Mouse (Mus musculus) cortical plate, adult 2 months (tissue): ENCODE measurements at regions not wholly inside any gene's neighbourhood (a gene's known extent, or its start where the extent isn't known, plus 50 kb on each side); places are given as distances from the start of the nearest gene placed in this dataset.

Experiments used
- CTCF ChIP-seq: fragments of 200-500 bp; IDR thresholded peaks from 2 replicates; pipeline ENCODE4 v1.5.1; 2011; ENCODE audit warnings: mild to moderate bottlenecking, control low read depth, low read length; ENCODE audit not compliant: insufficient read depth; ENCODE audit errors: extremely low read depth
- POLR2A ChIP-seq: fragments of 200-500 bp; IDR thresholded peaks from 2 replicates; pipeline ENCODE4 v1.6.1; 2011; ENCODE audit warnings: mild to moderate bottlenecking, low read length, control low read depth; ENCODE audit not compliant: insufficient read depth; ENCODE audit errors: extremely low read depth

DNA sequence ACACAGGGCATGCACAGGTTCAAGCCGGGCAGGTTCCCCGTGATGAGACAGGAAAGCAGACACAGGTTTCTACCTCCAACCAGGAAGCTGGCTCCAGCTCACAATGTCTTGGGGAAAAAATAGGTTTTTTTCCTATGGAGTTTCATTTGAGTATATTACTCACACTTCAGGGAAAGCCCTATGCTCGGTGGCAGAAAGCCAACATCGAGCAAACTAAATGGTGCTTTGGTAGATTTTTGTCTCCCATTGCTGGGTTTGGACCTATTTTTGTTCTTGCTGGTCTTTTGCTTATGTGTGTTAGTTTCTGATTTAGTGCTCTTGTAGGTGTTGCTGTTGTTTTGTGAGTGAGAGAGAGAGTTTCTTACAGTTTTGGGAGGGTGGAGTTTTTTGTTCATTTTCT, 160.9 kb downstream of the Rps12 start:
- no peak for TF ChIP-seq POLR2A
- TF ChIP-seq CTCF = no peak
